Mouse (Mus musculus) megakaryocyte, embryonic 14.5 days (primary cell): Measurements from ENCODE around the gene Map3k3. TPM values are rescaled to one million over a fixed set of nuclear protein-coding genes. Genes with fewer than 3 reads are reported as not detected.

Experiments
- H3K27me3 ChIP-seq: replicated peaks from 2 replicates; pipeline ENCODE3; 2012; ENCODE audit warnings: inconsistent platforms
- H3K36me3 ChIP-seq: replicated peaks from 2 replicates; pipeline ENCODE3; 2012; ENCODE audit warnings: low read length, inconsistent platforms, mixed read lengths
- H3K4me1 ChIP-seq: 2 replicates; pipeline ENCODE4 v1.6.1; 2012; ENCODE audit warnings: inconsistent platforms
- H3K4me3 ChIP-seq: replicated peaks from 2 replicates; pipeline ENCODE3; 2012; ENCODE audit warnings: moderate library complexity, mild to moderate bottlenecking, inconsistent platforms
- H3K9me3 ChIP-seq: 2 replicates; pipeline ENCODE4 v1.6.1; 2012; ENCODE audit warnings: inconsistent platforms
- FLI1 ChIP-seq: IDR thresholded peaks from 2 replicates; pipeline ENCODE4 v1.6.1; 2012; ENCODE audit warnings: low read length, inconsistent platforms, mixed read lengths
- GATA1 ChIP-seq: IDR thresholded peaks from 3 replicates; pipeline ENCODE4 v1.6.1; 2012; ENCODE audit warnings: mixed read lengths, low read length, inconsistent platforms, borderline replicate concordance
- polyA plus RNA-seq: library from polyadenylated mRNA; stranded (reverse); fragments of >175 nt; gene quantifications from 2 replicates; pipeline ENCODE4 v1.2.3, GENCODE M21; 2012; ENCODE audit warnings: low replicate concordance; ENCODE audit not compliant: insufficient read depth

Map3k3 gene
- polyA plus RNA-seq, 1 experiment = 1.5 TPM

DNA sequence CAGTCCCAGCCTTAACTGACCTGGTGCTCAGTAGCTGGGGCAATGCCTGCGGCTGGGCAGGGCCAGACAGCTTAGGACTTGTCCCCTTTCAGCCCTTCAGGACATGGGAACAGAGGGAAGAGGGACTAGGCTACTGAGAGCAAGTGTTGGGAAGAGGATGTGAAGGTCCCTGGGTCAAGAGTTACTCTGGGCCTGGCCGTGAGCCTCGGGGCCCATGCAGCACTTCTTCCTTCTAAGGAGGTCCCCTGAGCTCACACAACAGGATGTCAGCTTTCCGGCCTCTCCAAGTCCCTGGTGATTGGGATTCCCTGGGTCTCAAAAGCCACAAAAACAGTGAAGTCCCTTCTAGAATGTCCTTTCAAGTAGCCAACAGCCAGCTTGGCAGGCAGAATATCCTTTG lies 79.1 kb downstream of the Map3k3 start:
- TF ChIP-seq GATA1 = no peak
- TF ChIP-seq FLI1 = no peak
- Histone ChIP-seq H3K4me1 (peaks cover 54% of the 10 kb centered on the region), H3K27me3 (peaks cover 23% of the 10 kb centered on the region), H3K4me3 (no peak overlapping the region), H3K9me3 (no peaks in the 10 kb centered on the region), H3K36me3 (peaks cover 62% of the 10 kb centered on the region)

DNA sequence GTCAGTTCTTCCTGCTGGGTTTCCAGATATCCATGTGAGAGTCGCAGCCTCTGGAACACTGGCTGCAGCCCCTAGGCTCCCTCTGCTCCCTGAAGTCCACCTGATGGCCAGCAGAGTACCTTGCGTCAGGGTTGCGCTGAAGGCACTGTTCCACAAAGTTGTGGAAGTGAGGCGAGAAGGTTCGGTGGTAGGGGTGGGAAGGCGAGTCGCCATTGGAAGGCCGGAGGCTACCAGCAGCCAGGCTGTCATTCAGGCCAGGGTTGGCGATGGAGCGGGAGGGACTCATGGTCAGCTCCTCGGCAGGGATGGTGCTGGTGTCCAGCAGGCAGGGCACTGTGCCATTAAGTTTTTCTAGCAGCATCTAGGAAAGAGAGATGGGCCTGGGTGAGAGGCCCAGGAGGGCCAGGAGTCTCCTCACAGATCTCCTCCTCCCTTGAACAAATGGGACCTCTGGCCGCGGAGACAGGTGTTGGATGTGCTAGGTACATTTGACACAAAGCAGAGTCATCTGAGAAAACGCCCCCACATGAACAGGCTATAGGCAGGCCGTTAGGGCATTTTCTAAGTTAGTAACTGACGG lies 80.3 kb downstream of the Map3k3 start:
- Histone ChIP-seq H3K27me3 (peaks cover 16% of the 10 kb centered on the region), H3K36me3 (peaks cover 68% of the 10 kb centered on the region), H3K4me1 (peaks cover 42% of the 10 kb centered on the region), H3K4me3 (peak overlapping the region; percentile 18), H3K9me3 (no peaks in the 10 kb centered on the region)
- no peak for TF ChIP-seq GATA1
- no peak for TF ChIP-seq FLI1

GRCm38 (mm10) chr11:106167435-106167834 lies 83.0 kb downstream of the Map3k3 start:
- no peaks in the 10 kb centered on the region for H3K9me3 ChIP-seq
- peaks cover 82% of the 10 kb centered on the region for H3K36me3 ChIP-seq
- TF ChIP-seq GATA1 (no peak), FLI1 (no peak)
- H3K4me1 ChIP-seq = peaks cover 30% of the 10 kb centered on the region
- peak overlapping the region; percentile 34 for H3K4me3 ChIP-seq
- no peaks in the 10 kb centered on the region for H3K27me3 ChIP-seq

DNA sequence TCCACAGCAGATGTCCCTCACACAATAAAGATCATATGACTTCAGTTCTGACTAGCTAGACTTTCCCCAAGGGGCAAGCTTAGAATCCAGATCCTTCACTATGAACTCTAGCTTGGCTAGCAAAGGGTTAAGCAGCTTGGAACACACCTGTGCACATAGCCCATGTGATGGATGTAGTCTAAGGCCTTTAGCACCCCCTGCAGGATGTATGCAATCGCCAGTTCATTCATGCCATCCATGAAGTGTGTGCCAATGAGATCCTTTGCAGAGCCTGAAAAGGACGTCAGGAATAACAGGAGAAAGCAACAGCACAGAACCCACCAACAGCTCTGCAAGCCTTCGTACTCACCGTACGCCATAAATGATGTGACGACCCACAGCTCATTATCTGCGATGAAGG lies 86.4 kb downstream of the Map3k3 start:
- Histone ChIP-seq H3K36me3 (peaks cover 72% of the 10 kb centered on the region), H3K9me3 (no peaks in the 10 kb centered on the region), H3K27me3 (no peaks in the 10 kb centered on the region), H3K4me1 (peaks cover 17% of the 10 kb centered on the region), H3K4me3 (no peak overlapping the region)
- TF ChIP-seq GATA1 = no peak
- TF ChIP-seq FLI1 = no peak

GRCm38 (mm10) chr11:106173228-106173627 lies 88.8 kb downstream of the Map3k3 start:
- Histone ChIP-seq H3K4me1 (peaks cover 17% of the 10 kb centered on the region), H3K36me3 (peaks cover 57% of the 10 kb centered on the region), H3K9me3 (no peaks in the 10 kb centered on the region), H3K27me3 (no peaks in the 10 kb centered on the region), H3K4me3 (no peak overlapping the region)
- no peak for TF ChIP-seq FLI1
- TF ChIP-seq GATA1 = no peak

DNA sequence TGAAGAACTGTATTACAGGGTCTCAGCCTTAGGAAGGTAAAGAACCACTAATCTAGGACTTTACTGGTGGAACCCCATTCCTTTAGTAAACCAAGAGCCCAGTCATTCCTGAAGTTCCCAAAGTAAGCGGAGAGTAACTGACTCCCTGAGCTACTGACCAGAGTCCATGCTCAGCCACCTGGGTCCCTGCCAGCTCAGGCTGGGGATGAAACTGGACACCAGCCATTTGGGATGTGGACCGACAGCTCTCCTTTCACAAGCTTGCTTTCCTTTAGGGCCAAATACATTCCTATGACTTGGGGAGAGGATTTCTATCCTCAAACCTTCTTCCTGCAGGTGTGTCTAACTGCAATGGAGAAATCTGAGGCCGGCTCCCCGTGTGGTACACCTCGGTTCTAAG lies 90.0 kb downstream of the Map3k3 start:
- peaks cover 26% of the 10 kb centered on the region for H3K4me1 ChIP-seq
- no peak overlapping the region for H3K4me3 ChIP-seq
- no peaks in the 10 kb centered on the region for H3K9me3 ChIP-seq
- peaks cover 51% of the 10 kb centered on the region for H3K36me3 ChIP-seq
- TF ChIP-seq GATA1 (no peak), FLI1 (no peak)
- no peaks in the 10 kb centered on the region for H3K27me3 ChIP-seq

GRCm38 (mm10) chr11:106175081-106175480 lies 90.7 kb downstream of the Map3k3 start:
- Histone ChIP-seq H3K4me1 (peaks cover 33% of the 10 kb centered on the region), H3K36me3 (peaks cover 46% of the 10 kb centered on the region), H3K4me3 (no peak overlapping the region), H3K27me3 (no peaks in the 10 kb centered on the region), H3K9me3 (no peaks in the 10 kb centered on the region)
- TF ChIP-seq GATA1 (no peak), FLI1 (no peak)

- TF ChIP-seq FLI1 (no peak), GATA1 (no peak)
- Histone ChIP-seq H3K36me3 (peaks cover 44% of the 10 kb centered on the region), H3K4me3 (no peak overlapping the region), H3K27me3 (no peaks in the 10 kb centered on the region), H3K4me1 (peaks cover 43% of the 10 kb centered on the region), H3K9me3 (no peaks in the 10 kb centered on the region)
Measured at GRCm38 (mm10) chr11:106176372-106176771, 92.0 kb downstream of the Map3k3 start.

GRCm38 (mm10) chr11:106178036-106178782 lies 93.8 kb downstream of the Map3k3 start:
- Histone ChIP-seq H3K36me3 (peaks cover 48% of the 10 kb centered on the region), H3K27me3 (no peaks in the 10 kb centered on the region), H3K4me1 (peaks cover 34% of the 10 kb centered on the region), H3K4me3 (peak overlapping the region; percentile 66), H3K9me3 (no peaks in the 10 kb centered on the region)
- TF ChIP-seq GATA1 (no peak), FLI1 (no peak)

GRCm38 (mm10) chr11:106179711-106180448 lies 95.5 kb downstream of the Map3k3 start:
- H3K36me3 ChIP-seq = peaks cover 51% of the 10 kb centered on the region
- TF ChIP-seq GATA1 = no peak
- TF ChIP-seq FLI1 = no peak

More at GRCm38 (mm10) chr11:106179711-106180448, 95.5 kb downstream of the Map3k3 start:
- Histone ChIP-seq H3K4me1 (peaks cover 30% of the 10 kb centered on the region), H3K4me3 (peak overlapping the region; percentile 68), H3K9me3 (no peaks in the 10 kb centered on the region), H3K27me3 (no peaks in the 10 kb centered on the region)
